Mouse (Mus musculus) adrenal gland, adult (tissue): ENCODE results near the gene Itih1.

Source experiments
- DNase-seq, 2 experiments: peaks; one replicate each; pipeline ENCODE4 v3.0.0; 2022 to 2023; ENCODE audit warnings: low spot score in 1 of 2; ENCODE audit not compliant: inconsistent age in 2 of 2

Gene Itih1

GRCm38 (mm10) chr14:30943038-30943437, at the start of gene Itih1:
Gene Itih1 (minus strand): TSS chr14:30943289.
- DNase-seq, result no peak

- no peak for DNase-seq
Observed at GRCm38 (mm10) chr14:30976222-30976621, 33.1 kb upstream of the Itih1 start.

GRCm38 (mm10) chr14:30974204-30974603, 31.1 kb upstream of the Itih1 start:
- DNase-seq, result peak; percentile 58 to 67

GRCm38 (mm10) chr14:30960366-30960765, 17.3 kb upstream of the Itih1 start:
- no peak for DNase-seq

GRCm38 (mm10) chr14:30959031-30959430, 15.9 kb upstream of the Itih1 start:
- DNase-seq, result no peak

- DNase-seq, result no peak
Observed at GRCm38 (mm10) chr14:30958517-30958916, 15.4 kb upstream of the Itih1 start.

GRCm38 (mm10) chr14:30951154-30951825, 8.2 kb upstream of the Itih1 start, which contains the start of gene Nek4:
Gene Nek4 (plus strand): TSS chr14:30951377.
- peak; percentile 98 to 99 for DNase-seq

GRCm38 (mm10) chr14:30949986-30950385, 6.9 kb upstream of the Itih1 start:
- DNase-seq, result no peak

- peak in 1 of 2 experiments; percentile 62 for DNase-seq
Observed at GRCm38 (mm10) chr14:30944745-30945144, 1.7 kb upstream of the Itih1 start.

- DNase-seq, result peak; percentile 68 to 93
Observed at GRCm38 (mm10) chr14:30943860-30944674, 978 bp upstream of the Itih1 start.

GRCm38 (mm10) chr14:30942254-30942653, 835 bp downstream of the Itih1 start:
- no peak for DNase-seq

- peak; percentile 50 to 78 for DNase-seq
Observed at GRCm38 (mm10) chr14:30933351-30933750, 9.7 kb downstream of the Itih1 start.

GRCm38 (mm10) chr14:30930386-30930785, 12.7 kb downstream of the Itih1 start:
- DNase-seq, result peak; percentile 22 to 82

- DNase-seq, result no peak
Observed at GRCm38 (mm10) chr14:30925492-30925891, 17.6 kb downstream of the Itih1 start.

GRCm38 (mm10) chr14:30923375-30924105, 19.5 kb downstream of the Itih1 start, which contains the start of gene Itih3:
Gene Itih3 (minus strand): TSS chr14:30923760.
- peak in 1 of 2 experiments; percentile 13 for DNase-seq

- no peak for DNase-seq
Observed at GRCm38 (mm10) chr14:30922053-30922670, 20.9 kb downstream of the Itih1 start.

GRCm38 (mm10) chr14:30916516-30916915, 26.6 kb downstream of the Itih1 start:
- no peak for DNase-seq

GRCm38 (mm10) chr14:30913404-30913803, 29.7 kb downstream of the Itih1 start:
- DNase-seq, result peak in 1 of 2 experiments; percentile 37

- DNase-seq, result no peak
Observed at GRCm38 (mm10) chr14:30912641-30913040, 30.4 kb downstream of the Itih1 start.

GRCm38 (mm10) chr14:30911141-30911540, 31.9 kb downstream of the Itih1 start:
- no peak for DNase-seq

- no peak for DNase-seq
Observed at GRCm38 (mm10) chr14:30907814-30908265, 35.2 kb downstream of the Itih1 start.
